9 mouse cellular contexts compared by ENCODE assay signal in genomic region chr15:85598984-85599886, GRCm38 (mm10). TPM values are rescaled to one million over a fixed set of nuclear protein-coding genes. Genes with fewer than 3 reads are reported as not detected.
DNase-seq lines count a peak whose midpoint lies in the region; ATAC-seq and TF ChIP-seq lines count a peak whose summit lies in the region.
"Had no signal": no experiment of that assay in that cellular context is flagged by ENCODE, and none has a peak within 500 bp of the region (broad histone marks: within the 10 kb centered on the region; RNA-seq: fewer than 3 reads in every experiment).

No protein-coding gene starts in this region.

- no peak overlapping the region for H3K4me3 ChIP-seq in C2C12 (ENCODE audit: insufficient read depth, poor library complexity, severe bottlenecking)
- H3K4me3 ChIP-seq in lung, embryonic 16.5 days (ENCODE audit: low read length), result no peak overlapping the region
- H3K4me3 ChIP-seq: erythroblast, embryonic 14.5 days had no signal

- H3K9me3 ChIP-seq in lung, embryonic 16.5 days (ENCODE audit: control insufficient read depth, low read length), result no peaks in the 10 kb centered on the region

- no peaks in the 10 kb centered on the region for H3K36me3 ChIP-seq in C2C12 (ENCODE audit: control insufficient read depth, insufficient read depth)
- no peaks in the 10 kb centered on the region for H3K36me3 ChIP-seq in lung, embryonic 16.5 days (ENCODE audit: control insufficient read depth, insufficient read depth, low read length)

- H3K4me2 ChIP-seq in lung, embryonic 16.5 days (ENCODE audit: low read depth, low read length), result no peak overlapping the region

- H3K4me1 ChIP-seq in lung, embryonic 16.5 days (replicated peaks; ENCODE audit: control insufficient read depth, insufficient read depth, low read length), result peaks cover 20% of the 10 kb centered on the region

- WGBS in lung, embryonic 16.5 days, result 47% methylated on average over 17 of the region's 17 CpGs

- no peak overlapping the region for H3K9ac ChIP-seq in lung, embryonic 16.5 days (ENCODE audit: low read length)

- no peaks in the 10 kb centered on the region for H3K79me2 ChIP-seq in C2C12 (ENCODE audit: control insufficient read depth, insufficient read depth)

- peak; percentile 83 to 88 for DNase-seq in adrenal gland, adult 18-20 months (ENCODE audit: low spot score in 2 of 2)
- peak; percentile 65 for DNase-seq in embryo, embryonic 10 days (ENCODE audit: low spot score)
- DNase-seq in kidney, adult 18-20 months, result peak; percentile 86
- peak; percentile 67 for DNase-seq in ovary, postnatal 10 days (ENCODE audit: low spot score)
- DNase-seq in thymus, postnatal 4 days, result peak; percentile 70

- no peaks in the 10 kb centered on the region for H3K27me3 ChIP-seq in C2C12 (ENCODE audit: control insufficient read depth, insufficient read depth, insufficient read length)
- H3K27me3 ChIP-seq in lung, embryonic 16.5 days (ENCODE audit: control insufficient read depth, insufficient read depth, low read depth, low read length), result no peaks in the 10 kb centered on the region

- peak overlapping the region; percentile 60 for H3ac ChIP-seq in C2C12 (ENCODE audit: control insufficient read depth, insufficient read length, low read depth)

- peak; percentile 63 for ATAC-seq in granulocyte monocyte progenitor cell, adult 5-6 weeks (replicated peaks; ENCODE audit: poor library complexity, severe bottlenecking)
- ATAC-seq in lung, embryonic 16.5 days (ENCODE audit: low read depth), result peak; percentile 23; the same call in 1 of the 2 replicates

- TF ChIP-seq CTCF in C2C12 (IDR thresholded peaks at IDR 0.05; ENCODE audit: control insufficient read depth, insufficient read depth, insufficient read length), result peak; percentile 80

- H3K79me3 ChIP-seq in C2C12 (ENCODE audit: low read depth), result no peaks in the 10 kb centered on the region

- H3K27ac ChIP-seq in lung, embryonic 16.5 days (ENCODE audit: low read length), result peak overlapping the region; percentile 36; the same call in 1 of the 2 replicates

TF ChIP-seq in C2C12, 6 proteins besides CTCF, POLR2A, EP300 and RAD21:
- TF ChIP-seq MYOG (IDR thresholded peaks at IDR 0.05; ENCODE audit: control insufficient read depth, extremely low read depth, insufficient read length) (no peak), MAX (IDR thresholded peaks at IDR 0.05) (peak; percentile 90), FOSL1 (IDR thresholded peaks at IDR 0.05; ENCODE audit: insufficient read depth, low read length, poor library complexity, severe bottlenecking) (peak; percentile 87), MYOD1 (IDR thresholded peaks at IDR 0.05; ENCODE audit: control insufficient read depth, insufficient read length, low read depth) (peak; percentile 53), CEBPB (IDR thresholded peaks at IDR 0.05; ENCODE audit: low read depth) (no peak), USF1 (IDR thresholded peaks at IDR 0.05; ENCODE audit: low read depth) (no peak)

RNA-seq across cellular contexts. Expression of gene Wnt7b, which starts 17.0 kb away (rescaled TPM):
- 2.5 TPM for polyA plus RNA-seq in C2C12 (2012; fragmentation: generic; extraction: Trizol)
- total RNA-seq in adrenal gland, adult 18-20 months (2021), result under 1 TPM; 0.48 to 0.50 TPM
- not detected in 2 replicates for total RNA-seq in granulocyte monocyte progenitor cell, adult 5-6 weeks (2014; fragmentation: Nextera tagmentation)
- not detected in 2 replicates for total RNA-seq in granulocyte monocyte progenitor cell, adult 5-6 weeks (2017)
- 40.2 and 44.8 TPM in 2 replicates for polyA plus RNA-seq in lung, embryonic 16.5 days (2015; fragmentation: Nextera tagmentation; extraction: Ambion mirVana)
- polyA plus RNA-seq: erythroblast, embryonic 14.5 days had no signal
